Mouse (Mus musculus) liver, adult (tissue): ENCODE measurements around the gene Nat14.

ENCODE experiments used
- GATA4 ChIP-seq: IDR thresholded peaks from 2 replicates; pipeline ENCODE4 v1.6.1; 2014; ENCODE audit warnings: mild to moderate bottlenecking, low read length; ENCODE audit not compliant: insufficient replicate concordance

Gene Nat14

DNA sequence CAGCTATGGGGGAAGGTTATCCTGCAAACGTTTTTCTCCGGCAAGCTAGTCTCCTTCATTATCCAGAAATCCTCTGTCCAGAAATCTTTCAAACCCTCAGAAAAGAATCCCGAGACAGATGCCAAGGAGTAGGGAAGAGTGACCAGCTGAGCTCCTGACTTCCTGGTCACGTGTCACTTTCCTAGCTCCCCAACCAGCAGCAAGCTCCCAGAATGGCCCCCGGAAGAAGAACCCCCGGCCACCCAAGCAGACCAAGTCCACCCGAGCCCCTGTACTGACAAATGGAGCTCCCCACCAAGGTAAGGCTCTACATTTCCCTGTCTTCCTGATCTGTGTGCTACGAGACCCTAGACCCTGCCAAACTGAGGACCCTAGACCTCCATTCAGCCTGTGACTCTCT is 5.9 kb downstream of the Nat14 start:
- TF ChIP-seq GATA4, result no peak

DNA sequence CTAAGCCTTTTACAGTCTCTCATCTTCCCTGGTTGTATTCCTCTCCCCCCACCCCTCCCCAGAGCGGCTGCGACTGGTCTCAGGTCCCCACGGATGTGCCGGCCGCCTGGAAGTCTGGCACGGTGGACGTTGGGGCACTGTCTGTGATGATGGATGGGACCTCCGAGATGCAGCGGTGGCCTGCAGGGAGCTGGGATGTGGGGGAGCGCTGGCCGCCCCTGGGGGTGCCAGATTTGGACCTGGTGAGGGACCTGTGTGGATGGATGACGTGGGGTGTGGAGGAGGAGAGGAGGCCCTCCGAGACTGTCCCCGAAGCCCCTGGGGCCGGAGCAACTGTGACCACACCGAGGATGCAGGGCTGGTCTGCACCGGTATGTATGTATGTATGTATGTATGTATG is 6.5 kb downstream of the Nat14 start:
- no peak for TF ChIP-seq GATA4

DNA sequence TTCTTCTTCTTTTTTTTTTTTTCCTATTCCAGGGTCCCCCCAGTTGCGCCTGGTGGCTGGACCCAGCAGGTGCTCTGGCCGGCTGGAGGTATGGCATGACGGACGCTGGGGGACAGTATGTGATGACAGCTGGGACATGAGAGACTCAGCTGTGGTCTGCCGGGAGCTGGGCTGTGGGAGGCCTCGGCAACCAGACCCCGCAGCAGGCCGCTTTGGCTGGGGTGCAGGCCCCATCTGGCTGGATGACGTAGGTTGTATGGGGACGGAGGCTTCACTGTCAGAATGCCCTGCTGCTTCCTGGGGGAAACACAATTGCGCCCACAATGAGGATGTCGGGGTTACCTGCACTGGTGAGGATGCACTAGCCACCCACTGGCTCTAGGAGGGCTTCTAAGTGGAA is 11.3 kb downstream of the Nat14 start:
- TF ChIP-seq GATA4, result no peak

DNA sequence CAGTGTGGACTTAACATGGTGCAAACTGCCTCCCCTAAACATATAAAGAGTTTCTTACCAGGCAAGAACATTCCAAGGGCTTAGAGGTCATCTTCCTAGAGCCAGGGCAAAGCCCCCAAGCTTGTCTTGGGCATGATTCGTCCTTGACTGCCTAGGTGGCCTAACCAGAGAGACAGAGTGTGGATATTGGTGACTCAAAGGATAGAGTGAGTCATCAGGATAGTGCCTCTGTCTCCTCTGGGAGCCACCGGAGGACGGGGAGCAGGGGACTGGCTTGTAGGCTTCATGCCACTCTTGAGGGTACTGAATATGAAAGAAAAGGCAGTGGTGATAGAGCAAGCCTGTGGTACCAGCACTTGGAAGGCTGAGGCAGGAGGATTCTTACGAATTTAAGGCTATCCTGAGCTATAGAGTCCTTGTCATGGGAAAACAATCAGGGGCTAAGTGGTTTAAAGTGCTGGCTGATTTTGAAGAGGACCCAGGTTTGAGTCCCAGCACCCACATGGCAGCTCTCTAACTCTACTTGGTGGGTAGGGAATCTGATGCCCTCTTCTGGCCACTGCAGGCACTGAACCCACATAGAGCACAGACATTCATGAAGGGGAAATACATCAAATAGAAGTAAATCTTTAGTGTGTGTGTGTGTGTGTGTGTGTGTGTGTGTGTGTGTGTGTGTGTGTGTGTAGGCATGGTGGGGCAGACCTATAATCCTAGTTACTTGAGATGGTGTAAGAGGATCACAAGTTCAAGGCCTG is 12.5 kb downstream of the Nat14 start:
- TF ChIP-seq GATA4, result no peak

DNA sequence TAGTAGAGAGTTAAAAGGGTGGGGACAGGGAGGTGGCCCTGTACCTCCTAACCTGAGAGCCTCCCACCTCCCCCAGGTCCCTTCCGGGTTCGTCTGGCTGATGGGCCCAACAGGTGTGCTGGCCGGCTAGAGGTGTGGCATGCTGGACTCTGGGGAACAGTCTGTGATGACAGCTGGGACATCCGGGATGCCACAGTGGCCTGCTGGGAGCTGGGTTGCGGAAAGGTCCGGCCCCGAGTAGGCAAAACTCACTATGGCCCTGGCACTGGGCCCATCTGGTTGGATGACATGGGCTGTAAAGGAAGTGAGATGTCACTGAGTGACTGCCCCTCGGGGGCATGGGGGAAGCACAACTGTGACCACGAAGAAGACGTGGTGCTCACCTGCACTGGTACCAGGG is 15.0 kb downstream of the Nat14 start:
- no peak for TF ChIP-seq GATA4

DNA sequence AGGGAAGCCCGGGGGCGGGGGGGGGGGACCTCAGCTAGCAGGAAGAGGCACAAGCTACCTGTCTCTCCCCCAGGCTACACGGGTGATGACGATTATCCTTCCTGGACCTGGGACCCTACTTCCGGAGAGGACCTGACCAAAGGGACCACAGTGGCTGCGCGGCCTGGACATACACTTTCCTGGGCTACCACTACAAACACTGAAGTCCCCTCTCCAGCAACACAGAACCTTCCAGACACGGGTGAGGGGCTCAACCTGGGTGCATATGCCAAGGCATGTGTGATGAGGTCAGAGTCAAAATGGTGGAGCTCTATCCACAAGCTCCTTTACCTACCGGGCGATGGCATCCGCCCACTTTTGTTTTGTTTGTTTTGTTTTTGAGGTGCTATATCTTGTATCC is 15.6 kb downstream of the Nat14 start:
- TF ChIP-seq GATA4, result no peak

DNA sequence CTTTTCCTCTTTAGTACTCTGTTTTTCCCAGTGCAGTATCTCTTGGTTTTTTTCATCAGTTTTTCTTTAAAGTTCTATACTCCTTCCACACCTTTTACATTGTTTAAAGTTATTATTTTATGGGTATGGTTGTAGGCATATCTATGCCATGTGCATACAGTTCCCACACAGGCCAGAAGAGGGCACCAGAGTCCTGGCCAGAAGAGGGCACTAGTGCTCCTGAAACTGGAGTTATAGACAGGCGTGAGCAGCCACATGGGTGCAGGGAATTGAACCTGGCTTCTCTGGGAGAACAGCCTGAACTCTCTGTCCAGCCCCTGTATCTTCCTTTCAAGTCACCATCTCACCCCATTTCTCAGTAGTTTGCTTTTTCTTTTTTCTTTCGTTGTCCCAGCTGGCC is 16.6 kb downstream of the Nat14 start:
- TF ChIP-seq GATA4, result no peak

DNA sequence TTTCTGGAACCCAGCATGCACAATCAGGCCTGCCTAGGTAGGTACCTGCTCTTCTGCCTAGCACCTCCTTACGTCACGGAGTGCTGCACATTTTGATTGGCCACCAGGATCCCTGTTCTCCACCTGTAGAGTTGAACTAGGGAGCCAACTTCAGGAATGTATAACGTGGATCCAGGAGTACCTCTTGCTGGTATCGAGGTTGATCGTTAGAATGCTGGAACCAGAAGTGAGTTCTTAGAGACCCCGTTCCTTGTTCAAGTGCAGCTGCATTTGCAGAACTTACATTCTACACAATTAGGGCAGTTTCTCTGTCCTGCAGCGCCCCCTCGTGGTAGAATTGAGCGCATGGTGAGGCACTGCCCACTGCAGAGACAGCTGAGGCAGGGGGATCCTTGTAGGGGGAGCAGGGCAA is 18.2 kb downstream of the Nat14 start:
- TF ChIP-seq GATA4, result no peak

DNA sequence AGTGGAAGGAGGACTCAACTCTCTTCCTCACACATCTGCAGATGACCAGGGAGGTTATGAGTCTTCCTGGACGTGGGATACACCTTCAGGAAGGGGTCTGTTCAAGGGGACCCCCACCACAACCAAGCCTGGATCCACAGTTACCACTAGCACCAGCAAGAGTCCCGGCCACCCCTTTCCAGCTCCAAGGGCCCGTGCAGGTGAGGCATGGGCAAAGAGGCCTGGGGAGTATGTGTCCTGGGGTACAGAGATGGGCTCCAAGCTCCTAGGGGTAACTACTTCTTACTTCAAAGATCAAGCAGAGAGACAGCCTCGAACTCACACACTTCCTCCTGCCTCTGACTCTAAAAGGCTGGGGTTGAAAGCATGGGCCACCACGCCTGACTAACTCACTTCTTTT is 20.8 kb downstream of the Nat14 start:
- no peak for TF ChIP-seq GATA4

DNA sequence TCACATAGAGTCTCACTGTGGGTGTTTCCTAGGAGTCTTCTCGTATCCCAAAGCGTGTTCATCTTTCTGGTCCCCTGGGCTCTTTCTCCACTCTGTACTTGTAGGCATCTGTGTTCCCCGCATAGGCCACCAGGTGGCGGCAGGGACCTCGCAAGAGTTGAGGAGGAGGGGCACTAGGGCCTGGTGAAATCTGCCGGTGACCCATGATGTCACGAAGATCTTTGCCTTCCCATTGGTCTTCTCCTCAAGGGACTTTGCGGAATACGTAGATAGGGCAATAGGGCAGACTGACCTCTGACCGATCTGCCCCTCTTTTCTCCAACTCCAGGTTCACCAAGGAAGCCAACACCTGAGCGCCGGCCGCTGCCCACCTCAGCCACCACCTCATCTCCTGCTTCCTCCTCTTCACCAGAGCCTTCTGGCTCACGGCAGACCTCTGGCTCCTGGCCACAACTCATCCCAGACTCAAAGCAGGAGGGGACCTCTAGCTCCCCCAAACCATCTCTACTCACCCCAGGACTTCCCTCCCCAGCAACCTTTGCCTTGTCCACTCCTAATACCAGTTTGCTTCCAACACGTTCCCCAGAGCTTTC is 21.5 kb downstream of the Nat14 start:
- no peak for TF ChIP-seq GATA4

DNA sequence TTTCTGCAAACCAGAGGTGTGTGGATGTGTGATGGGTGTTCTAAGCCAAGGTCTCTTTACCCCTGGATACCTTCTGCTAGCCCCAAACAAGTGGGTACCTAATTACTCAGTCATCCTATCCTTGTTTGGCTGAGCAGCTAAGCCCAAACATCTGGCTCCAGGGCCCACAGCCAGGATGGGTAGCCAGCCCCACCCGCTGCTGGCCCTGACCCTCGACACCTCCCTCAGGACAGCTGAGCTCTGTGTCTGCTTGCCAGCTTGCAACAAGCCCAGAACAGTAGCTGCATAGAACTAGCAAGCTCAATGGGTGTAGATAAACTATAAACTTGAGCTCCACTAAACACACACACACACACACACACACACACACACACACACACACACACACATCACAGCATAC is 26.0 kb downstream of the Nat14 start:
- TF ChIP-seq GATA4, result no peak

DNA sequence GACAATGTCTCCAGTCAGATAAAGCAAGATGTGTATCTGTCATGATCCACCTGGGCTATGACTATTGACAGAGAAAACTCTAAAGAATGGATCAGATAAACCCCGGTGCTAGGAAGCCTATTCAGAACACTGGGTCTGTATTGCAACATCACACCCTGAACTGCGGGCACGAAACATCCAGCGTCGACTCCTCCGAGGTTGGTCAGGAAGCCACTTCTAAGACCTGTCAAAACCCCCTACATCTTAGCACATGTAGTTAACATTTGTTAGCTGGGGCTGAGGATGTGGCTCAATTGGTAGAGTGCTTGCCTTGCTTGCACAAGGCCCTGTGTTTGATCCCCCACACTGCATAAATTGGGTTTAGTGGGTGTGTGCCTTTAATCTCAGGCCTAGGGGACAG is 26.6 kb downstream of the Nat14 start:
- no peak for TF ChIP-seq GATA4

DNA sequence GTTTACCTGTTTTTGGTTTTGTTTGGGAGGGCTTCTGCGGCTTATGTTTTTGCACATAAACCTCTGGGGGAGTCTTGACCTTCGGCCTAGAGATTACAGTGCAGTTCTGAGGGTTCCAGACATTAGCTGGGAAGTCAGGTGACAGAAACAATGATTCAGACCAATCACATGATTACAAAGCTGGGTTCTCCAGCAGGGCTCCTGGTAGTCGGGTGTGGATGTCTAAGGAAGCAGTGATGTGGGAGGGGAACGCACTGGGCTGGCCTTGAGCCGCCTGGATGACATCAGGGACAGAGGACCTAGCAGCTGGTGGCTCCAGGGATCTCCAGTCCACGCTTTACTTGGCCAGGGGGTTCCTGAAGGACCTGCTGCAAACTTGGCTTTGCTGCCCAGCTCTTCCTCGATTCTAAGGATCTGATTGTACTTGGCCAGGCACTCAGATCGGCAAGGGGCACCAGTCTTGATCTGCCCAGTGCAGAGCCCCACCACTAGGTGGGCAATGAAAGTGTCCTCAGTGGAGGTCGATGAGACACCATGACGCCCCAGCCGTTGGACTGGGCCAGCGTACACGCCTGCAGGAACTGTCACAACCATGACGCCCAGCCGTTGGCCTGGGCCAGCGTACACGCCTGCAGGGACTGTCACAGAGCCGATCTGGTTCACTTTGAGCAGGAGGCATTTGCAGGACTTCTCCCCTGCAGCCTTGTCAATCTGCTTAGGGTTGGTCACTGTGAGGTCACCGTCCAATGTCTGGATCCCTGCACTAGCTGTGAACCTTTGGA is 28.9 kb downstream of the Nat14 start:
- no peak for TF ChIP-seq GATA4

DNA sequence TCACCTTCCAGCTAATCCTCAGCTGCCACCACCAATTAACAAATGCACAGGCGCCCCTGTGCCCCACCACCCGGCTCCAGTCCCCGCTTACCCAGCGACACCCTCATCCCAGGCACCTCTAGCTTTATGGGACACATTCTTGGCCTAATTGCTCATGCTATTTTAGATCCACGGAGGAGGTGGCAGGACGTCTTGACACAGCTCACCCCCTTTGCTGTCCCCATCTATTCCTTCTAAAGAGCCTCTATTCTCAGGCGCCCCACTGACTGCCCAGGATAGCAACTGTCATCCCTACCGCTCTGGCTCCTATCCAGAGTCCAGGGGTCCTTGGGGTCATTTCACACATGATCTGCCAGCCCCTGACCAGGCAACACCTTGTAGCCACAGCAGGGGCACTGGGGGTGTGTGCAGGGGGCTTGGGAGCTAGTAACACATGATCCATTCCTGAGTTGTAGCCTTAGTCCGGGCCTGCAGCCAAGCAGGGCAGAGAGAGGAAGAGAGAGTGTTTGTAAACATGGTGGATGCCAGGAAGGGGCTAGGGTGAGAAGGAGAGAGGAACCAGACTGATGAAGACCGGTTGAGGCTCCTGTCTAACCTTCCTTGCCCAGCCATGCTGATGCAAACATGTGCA is 32.1 kb downstream of the Nat14 start:
- no peak for TF ChIP-seq GATA4

DNA sequence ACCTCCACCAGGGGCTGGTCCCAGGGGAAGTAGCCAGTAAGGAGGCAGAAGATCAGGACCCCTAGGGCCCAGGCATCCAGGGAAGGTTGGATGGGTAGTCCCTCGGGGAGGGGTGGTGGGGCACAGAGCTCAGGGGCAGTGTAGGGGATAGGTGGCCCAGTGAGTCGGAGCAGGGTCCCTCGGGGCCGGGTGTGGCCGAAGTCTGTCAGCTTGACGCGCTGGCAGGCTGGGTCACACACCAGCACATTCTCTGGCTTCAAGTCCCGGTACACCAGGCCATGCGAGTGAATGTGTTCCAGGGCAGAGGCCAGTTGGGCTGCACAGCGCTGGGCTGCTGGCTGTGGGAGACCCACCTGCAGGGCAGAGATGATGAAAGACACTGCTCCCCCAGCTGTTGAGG is 35.5 kb downstream of the Nat14 start:
- TF ChIP-seq GATA4, result no peak

DNA sequence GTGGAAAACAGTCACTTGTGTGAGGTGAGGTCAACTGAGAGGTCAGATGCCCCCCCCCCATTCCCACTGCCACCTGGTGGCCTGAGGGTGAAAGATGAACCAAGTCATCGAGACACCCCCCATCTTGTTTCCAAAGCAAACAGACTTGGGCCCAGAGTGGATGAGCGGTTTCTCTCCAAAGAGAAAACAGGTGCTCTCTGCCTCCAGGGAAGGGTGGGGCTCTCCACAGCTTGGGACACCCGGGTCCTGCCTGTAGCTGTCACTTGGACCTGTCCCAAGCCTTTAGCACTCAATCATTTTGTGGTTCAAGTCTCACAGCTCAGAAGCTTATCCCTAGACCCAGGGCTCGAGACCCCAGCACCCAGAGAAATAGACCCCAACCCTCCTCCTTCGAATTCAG is 41.7 kb downstream of the Nat14 start:
- no peak for TF ChIP-seq GATA4
